Mouse (Mus musculus) thymus, postnatal 4 days (tissue): ENCODE data around the gene Zmynd10.

Experiments
- DNase-seq: peaks from one replicate; pipeline ENCODE4 v3.0.0; 2021

Zmynd10 gene

DNA sequence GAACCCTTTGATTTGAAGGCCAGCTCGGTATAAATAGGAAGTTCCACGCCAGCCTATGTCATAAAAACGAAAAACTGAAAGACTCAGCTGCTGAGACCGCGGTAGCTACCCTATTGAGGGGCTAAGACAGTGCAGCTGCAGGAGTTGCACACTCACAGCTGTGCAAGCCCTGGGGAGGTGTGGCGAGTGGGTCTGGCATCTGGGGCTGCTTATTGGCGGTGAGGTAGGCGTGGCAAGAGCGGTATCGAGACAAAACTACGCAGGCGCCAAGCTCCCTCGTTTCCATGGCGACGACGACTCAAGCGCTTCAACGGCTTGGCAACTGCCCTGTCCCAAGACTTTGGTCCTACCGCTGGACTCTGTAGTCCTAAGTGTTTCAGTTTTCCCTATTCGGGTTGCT, at the start of gene Zmynd10:
Gene Zmynd10, plus strand, starts transcription at position 273 of the 400 bp plus-strand sequence.
- DNase-seq: peak; percentile 95

DNA sequence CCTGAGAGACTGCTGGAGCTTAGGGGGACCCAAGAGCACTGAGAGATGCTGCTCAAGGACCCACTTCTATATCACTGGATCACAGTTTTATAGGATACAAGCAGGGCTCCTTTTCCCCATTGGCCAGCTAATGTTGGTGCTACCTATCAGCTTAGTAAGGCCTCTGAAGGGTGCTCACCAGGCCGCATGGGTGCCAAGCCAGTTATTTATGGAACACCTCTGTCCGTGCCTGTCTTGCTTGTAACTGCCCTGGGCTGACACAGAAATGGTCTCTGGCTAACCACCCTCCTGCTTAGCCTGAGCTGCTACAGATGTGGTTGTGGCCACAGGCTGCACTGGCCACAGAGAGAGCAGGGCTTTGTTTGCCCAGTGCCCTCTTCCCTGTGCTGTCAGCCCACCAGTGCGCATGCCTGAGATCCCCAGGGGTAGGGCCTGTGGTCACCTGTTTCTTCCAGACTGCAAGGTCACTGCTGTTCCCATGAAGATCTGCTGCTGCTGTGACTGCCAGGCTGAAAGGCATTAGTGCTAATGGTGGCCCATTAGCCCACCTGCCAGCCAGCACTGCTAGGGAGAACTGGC, 46.3 kb upstream of the Zmynd10 start:
- no peak for DNase-seq

DNA sequence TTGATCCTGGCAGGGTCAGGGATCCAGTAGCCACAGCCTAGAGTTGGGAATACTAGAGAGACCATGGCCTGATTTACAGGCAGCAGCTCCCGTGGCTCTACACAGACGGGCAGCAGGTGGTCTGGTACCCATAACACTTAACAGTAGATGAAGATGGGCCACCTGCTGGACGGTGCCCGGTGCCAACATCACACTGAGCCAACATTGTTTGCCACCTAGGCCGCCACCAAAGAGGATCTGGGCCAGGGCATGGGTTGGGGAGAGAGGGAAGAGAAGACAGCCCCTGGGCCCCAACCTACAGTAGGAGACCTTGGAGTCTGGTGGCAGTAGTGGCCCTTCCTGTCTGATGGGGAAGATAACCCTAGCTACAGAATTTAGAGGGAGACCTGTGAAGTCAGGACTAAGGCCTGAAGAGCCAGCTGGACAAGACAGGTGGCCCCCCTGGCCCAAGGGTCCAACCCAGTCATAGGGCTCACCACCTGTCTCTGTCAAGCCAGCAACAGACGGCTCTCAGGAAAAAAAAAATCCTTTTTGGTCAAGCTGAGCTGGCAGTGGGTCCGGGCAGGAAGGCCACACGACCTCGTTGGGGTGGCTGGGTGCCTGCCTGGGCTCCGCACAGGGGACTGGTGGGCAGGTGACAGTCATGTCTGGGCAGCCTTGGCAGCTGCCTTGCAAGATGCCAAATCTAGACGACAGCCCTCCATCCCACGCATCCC, 44.8 kb upstream of the Zmynd10 start:
- DNase-seq: no peak

DNA sequence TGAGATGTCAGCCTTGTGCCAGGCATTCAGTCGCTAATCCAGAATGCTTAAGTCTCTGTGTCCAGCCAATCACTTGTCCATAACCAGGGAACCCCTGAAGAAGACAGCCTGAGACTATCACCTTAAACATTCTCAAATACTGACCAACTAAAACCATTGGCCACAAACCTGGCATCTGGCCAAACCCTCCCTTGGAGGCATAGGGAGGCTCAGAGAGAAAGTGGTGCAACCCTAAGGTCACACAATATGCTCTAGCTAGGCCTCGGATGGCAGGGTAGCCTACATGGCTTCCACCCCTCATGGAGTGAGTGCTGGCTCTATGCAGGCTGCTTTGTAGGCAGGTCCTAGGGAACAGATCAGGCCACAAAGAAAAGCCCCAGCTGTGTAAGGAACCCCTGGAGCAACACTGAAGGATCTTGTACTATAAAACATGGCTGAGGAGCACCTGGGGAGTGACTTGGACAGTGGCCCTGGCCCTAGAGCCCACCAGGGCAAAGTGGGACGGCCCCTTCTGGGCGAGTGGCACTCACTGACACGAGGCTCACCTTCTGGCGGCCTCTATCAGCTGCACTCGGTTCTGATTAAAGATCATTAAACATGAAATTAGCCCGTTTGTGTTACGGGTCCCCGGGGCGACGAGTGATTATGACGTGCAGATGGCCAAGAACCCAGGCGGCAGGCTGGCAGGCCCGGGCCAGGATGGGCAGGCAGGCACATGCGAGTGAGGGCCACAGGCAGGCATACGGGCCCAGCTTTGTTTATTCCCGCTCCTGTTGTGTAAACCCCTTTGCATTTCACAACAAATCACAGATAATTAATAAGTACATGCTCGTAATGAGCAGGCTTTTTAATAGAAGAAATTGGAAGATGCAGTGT, 42.2 kb upstream of the Zmynd10 start:
- DNase-seq: no peak

DNA sequence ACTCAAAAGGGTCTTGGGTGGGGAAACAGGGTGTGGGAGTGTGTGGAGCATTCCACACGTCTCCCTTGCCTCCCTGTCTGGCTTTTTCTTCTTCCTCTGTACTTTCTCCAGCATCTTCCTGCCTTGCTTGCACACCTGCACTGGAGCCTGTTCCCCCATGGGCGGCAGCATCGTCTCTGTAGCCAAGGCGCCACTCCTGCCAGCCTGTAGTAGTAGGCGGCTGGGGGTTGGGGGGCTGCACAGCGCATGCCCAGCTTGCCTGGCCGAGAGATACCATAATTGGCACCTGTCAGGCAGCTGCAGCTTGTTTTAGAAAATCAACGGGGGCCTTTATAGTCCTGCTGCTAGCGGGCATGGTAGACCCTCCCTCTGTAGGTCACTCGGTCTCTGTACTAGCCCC, 38.8 kb upstream of the Zmynd10 start:
- peak; percentile 49 for DNase-seq

DNA sequence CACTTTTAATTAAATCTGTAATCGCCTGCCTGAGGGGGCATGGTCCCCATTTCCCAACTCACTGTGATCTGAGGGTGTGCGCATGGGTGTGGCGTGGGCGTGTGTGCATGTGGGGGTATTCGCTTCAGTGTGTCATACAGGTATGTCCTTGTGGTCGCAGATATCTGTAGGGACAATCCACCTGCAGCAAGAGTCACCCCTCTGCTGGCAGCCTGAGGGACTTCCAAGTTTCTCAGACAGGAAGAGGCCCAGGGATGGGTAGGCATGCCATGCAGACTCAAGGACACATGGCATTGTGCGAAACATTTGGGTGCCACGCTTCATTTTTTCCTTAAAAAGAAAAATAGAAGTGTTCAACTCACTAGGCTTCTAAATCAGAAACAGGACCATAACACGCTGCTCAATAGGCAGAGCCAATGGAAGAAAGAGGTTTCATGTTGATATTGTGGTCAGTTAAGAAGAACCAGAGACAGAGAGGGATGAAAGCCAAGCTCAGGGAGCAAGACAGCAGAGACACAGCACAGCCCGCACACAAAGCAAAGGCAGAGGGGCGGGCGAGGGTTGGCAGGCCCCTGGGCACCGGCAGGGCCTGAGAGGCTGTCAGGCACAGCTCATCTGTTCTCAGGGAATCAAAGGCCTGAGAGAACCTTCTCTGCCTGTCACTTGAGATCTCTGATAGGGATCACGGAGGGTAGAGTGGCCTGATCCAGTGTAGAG, 36.6 kb upstream of the Zmynd10 start:
- no peak for DNase-seq

DNA sequence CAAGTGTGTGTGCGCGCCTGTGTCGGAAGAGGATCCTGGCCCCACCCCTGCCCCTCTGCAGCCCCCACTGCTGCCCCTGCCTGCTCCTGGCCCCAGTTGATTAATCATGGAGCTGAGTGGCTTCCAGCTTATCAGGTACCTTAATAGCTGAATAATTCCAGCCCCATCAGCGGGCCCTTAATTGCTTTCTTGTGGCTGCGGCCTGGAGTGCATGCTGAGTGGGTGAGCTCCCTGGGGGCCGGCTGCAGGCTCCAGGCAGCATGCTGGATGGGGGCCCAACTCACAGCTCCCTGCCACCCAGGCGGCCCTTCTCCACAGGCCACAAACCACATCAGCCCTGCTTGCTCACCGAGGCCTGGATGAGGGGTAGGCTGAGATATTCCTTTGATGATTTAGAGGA, 35.7 kb upstream of the Zmynd10 start:
- DNase-seq: no peak

DNA sequence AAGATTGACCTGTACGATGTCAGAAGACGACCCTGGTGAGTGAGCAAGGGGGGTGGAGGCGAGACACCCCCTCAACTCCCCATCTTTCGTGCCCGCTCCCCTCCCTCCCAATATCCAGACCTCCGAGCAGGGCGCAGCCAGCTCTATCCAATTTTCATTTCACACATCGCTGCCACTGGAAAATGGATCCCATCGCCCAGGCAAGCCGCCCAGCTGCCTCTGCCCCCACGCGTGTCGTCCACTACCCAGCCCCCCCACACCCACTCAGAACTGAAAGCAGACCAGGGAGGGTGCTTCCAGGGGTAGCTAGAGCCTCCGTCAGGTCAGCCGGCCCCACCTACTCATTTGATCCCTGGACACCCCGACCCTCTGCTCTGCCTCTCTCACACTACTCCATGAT, 34.8 kb upstream of the Zmynd10 start:
- no peak for DNase-seq

DNA sequence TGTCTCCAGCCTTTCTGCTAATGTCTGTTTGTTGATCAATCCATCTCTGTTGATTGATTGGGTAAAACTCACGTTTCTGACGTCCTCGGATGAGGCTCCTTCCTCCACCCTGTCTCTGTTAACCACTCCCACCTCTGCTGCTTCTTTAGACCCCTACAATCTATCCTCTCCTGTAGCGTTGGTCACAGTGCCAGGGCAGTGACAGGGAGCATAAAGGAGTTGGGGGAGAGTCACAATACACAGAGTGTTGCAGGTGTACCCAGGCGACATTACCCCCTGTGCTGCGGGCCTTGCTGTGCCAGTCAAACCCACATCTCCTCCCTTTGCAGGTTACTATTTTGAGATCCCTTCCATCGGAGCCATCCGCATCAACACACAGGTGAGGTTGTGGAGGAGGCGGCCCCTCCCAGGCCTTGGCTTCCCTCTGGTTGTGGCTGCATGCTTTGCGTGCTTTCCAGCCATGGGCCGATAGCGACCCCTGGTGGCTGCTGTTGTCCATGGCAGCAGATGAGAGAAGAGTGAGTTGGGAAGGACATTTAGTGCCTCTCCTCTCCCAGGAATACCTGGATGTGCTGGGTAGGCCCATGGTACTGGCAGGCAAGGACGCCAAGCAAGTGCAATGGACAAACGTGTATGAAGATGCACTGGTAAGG, 32.7 kb upstream of the Zmynd10 start:
- DNase-seq: peak; percentile 93

DNA sequence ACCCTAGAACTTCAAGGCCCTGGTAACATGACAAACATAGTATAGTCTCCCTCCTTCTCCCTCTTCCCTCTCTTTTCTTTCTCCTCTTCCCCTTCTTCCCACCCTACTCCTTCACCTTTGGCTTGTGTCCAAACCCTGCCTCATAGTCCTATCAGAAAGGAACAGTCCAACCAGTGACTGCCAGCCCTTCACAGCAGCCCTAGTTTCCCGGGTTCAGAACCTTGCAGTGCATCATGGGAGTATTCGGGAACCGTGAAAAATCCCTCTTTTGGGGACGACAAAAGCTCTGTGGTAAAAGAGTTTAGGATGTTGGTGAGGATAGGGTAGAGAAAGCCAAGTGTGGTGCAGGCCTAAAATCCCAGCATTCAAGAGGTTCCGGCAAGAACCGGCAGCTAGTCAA, 26.8 kb upstream of the Zmynd10 start:
- DNase-seq: no peak

DNA sequence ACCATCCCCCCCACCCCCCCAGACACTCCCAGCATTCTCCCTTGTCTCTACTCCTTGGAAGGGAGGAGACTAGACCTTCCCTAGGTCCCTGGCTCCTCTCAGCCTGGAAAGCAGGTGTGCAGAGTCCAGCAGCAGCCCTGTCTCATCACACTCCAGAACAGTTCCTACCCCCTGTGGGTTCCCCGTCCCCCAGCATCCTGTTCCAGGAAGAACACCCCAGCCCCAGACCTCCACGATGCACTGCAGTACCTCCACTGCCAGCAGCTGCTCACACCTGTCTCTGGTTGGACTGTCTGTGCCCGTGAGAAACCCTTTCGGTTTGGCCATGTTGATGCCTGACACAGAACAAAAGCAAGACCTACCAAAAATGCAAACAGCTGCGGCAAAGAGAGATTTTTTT, 25.9 kb upstream of the Zmynd10 start:
- peak; percentile 73 for DNase-seq

DNA sequence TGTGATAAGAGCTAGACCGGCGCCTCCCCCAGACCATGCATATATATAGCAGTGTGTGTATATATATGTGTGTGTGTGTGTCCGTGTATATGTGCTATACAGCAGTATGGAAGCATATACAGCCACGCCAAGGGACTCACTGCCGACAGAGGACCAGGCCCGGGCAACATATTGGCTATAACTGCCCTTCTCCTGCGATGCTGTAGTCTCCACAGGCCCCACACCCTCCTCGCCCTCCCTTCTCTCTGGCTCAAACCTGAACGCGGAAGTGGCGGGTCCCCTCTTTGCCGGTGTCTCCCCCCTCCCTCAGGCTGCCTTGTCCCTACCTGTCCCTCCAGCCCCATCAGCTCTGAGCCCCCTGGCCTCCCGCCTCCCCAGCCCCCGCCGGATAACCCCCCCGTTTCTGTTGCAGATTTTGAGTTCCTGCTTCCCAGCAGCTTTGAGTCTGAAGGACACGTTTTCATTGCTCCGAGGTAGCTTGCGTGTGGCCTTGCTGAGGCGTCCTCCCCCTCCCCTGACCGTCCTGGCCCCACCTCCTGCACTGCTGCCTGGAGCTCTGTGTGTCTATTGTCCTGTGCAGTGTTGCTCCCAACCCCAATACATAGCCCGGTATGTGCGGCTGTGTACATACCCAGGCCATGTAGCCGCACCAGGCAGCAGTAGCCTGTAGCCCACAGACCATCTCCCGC, 25.2 kb upstream of the Zmynd10 start:
- peak; percentile 72 for DNase-seq

DNA sequence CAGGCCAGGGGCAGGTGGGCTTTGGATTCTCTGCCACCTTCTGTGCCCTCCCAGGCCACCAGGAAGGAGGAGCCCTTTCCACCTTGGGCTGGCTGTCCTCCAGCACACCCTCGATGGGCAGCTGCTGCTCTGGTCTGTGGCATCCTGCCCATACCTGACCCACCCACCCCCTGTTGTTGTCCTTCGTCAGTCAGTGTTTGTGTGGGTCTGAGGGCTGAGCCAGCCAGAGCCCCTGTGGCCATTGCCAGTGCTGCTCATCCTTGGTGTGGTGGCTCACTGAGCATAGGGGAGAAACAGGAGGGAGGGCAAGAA, 24.7 kb upstream of the Zmynd10 start:
- no peak for DNase-seq

DNA sequence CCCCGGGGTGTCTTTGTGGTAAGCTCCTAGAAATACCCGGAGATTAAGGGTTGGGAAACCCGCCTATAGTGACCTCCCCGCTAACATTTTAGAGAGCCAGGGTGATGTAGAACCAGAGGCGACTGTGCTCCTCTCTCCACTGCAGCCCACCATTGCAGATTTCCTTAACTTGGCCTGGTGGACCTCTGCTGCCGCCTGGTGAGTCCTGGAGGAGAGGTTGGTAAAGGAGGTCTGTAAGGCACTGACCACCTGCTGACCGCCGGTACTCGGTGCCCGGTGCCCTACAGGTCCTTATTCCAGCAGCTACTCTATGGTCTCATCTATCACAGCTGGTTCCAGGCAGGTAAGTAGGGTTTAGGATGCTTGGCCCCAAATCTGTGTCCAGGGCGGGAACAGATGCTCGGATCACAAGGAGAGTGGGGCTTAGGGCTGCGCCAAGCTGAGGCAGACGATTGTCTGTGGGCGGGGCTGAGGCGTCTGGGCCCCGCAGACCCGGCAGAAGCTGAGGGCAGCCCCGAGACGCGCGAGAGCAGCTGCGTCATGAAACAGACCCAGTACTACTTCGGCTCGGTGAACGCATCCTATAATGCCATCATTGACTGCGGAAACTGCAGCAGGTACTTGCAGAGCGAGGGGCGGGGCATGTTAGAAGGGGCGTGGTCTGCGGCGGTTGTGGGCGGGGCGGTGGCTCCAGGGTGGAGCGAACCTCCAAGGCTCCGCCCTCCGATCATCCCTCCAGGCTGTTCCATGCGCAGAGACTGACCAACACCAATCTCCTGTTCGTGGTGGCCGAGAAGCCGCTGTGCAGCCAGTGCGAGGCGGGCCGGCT, 20.7 kb upstream of the Zmynd10 start:
- DNase-seq: peak; percentile 94

DNA sequence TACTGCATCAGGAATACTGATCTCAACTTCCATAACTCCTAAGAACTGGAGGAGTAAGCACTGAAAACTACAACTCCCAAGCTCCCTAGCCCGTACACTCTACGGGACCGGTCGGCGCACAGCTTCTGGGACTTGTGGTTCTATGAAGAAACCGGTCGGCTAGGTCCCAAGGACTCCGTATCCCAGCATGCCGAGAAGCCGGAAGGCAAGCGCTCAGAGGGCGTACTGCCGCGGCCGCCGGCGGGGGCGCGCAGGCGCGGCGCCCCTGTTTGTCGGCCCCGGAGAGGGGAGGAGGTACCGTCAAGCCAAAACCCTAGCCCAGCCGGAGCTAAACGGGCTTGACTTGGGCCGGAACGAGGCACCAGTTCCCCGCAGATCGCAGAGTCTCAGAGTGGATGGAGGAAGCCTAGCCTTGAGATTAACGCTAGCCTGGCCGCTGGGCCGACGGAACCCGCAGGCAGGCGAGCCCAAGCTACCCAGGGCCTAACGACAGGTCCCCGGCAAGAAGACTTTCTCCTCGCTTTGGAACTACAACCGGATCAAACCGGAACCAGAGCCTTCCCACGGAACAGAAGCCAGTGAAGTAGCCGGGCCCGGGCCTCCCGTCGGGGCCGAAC, 13.2 kb upstream of the Zmynd10 start, which contains the start of gene Tmem115:
Gene Tmem115, plus strand, starts transcription at position 155 of the 617 bp plus-strand sequence.
- peak; percentile 87 for DNase-seq

DNA sequence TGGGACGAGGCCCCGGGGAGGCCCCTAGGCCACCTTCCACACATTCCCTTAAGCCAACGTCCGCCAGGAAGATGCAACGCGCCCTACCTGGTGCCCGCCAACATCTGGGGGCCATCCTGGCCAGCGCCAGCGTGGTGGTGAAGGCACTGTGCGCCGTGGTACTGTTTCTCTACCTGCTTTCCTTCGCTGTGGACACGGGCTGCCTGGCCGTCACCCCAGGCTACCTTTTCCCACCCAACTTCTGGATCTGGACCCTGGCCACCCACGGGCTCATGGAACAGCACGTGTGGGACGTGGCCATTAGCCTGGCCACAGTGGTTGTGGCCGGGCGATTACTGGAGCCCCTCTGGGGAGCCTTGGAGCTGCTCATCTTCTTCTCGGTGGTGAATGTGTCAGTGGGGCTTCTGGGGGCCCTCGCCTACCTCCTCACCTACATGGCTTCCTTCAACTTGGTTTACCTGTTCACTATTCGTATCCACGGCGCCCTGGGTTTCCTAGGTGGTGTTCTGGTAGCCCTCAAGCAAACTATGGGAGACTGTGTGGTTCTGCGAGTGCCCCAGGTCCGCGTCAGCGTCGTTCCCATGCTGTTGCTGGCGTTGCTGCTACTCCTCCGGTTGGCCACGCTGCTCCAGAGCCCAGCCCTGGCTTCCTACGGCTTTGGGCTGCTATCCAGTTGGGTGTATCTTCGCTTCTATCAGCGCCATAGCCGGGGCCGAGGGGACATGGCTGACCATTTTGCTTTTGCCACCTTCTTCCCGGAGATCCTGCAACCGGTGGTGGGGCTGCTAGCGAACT, 12.5 kb upstream of the Zmynd10 start:
- peak; percentile 57 for DNase-seq

DNA sequence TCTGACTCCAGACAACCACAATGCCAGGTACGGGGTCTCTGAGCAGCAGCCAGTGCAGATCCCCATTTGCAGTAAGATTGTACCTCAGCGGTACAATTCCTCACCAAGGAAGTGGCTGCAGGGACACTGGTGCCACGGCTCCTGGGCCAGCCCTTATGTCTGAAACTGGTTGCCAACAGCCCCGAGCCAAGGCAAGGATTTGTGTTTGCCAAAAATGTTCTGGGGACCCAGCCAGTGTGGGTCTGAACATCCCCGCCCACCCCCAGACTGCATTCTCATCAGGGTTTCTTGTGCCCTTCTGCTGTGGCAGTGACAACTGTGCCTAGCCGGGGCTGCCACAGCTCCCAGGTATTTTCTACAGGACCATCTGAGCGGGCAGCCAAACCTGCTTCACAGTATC, 8.9 kb upstream of the Zmynd10 start:
- DNase-seq: no peak

DNA sequence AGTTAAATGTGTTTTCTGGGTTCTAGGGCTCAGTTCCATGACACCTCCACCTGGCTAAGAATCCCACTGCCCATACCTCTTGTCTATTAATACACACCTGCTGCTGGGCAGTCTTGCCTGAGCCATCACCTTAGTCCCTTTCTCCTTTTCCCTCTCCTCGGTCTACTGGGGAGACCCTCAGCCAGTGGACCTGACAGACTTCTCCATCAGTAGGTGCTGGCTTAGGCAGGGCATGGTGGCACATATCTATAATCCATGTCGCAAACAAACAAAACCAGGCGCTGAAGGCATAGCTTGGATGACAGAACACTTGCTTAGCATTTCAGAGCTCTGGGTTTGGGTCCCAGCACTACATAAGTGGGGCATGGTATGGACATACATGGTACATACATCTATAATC, 8.4 kb upstream of the Zmynd10 start:
- no peak for DNase-seq

DNA sequence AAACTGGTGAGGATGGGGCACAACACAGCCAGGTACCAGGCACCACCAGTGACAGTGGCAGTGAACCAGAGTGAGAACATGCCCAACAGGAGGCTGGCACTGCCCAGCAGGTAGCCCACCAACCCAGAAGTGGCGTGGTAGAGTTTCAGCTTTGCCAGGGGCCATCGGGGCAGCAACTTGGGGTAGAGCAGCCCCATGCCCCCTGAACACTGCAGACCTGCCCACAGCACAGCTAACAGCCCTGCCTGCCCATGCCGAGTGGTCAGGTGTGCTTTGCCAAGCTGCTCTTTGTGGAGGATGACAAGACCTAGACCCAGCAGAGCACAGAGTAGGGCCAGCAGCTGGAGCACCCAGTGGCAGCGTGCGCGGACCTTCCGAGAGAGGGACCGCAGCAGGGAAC, 7.2 kb upstream of the Zmynd10 start:
- DNase-seq: no peak

DNA sequence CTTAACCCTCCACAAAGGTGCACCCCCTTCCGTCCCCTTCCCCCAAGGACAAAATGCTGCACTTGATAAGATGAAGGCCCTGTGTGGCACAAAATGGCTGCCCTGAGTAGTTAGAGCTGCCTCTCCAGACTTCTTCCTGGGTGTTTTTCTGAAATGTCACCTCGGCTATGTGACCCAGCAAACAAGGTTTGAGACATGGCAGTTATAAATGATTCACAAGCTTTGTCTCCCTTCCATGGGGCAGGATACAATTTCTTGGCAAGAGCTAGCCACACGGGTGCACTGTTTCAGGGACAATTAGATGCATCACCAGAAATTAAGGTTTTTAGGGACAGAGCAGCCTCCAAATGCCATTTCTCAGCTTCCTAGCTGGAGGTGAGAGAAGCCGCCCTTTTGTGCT, 6.7 kb upstream of the Zmynd10 start:
- DNase-seq: no peak
